34 mouse cellular contexts compared by ENCODE assay signal in the genomic region with DNA sequence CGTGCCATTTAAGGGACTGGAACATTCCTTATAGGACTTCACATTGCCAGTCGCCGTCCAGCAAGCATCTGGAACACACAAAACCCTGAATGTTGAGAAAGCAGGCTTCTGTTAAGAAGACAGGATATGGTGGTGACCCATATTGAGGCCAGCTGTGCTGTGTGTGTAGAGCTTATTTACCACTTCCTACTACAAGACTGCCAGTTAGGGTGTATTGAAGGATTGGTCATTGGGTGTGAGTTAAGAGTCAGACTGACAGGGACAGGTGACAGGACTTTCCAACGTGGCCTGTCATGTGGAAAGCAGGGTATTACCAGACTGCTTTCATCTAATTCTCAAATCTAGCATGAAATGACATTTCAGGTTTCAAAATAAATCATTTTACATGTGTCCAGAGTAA. TPM values are rescaled to one million over a fixed set of nuclear protein-coding genes. Genes with fewer than 3 reads are reported as not detected.
A peak's percentile ranks its signal among the peaks of the same experiment; 100 is the strongest.
DNase-seq lines count a peak whose midpoint lies in the region; ATAC-seq lines count a peak whose summit lies in the region.
"Had no signal": no experiment of that assay in that cellular context is flagged by ENCODE, and none has a peak within 500 bp of the region (broad histone marks: within the 10 kb centered on the region; RNA-seq: fewer than 3 reads in every experiment).

No protein-coding gene starts in this region.

- no peaks in the 10 kb centered on the region for H3K4me1 ChIP-seq in intestine, embryonic 15.5 days (replicated peaks)
- H3K4me1 ChIP-seq: forebrain, embryonic 15.5 days; hindbrain, embryonic 13.5 days; limb, embryonic 13.5 days; liver, embryonic 12.5 days; megakaryocyte, embryonic 14.5 days; midbrain, embryonic 15.5 days; neural tube, embryonic 15.5 days had no signal

- H3K9me3 ChIP-seq in intestine, embryonic 15.5 days = no peaks in the 10 kb centered on the region
- H3K9me3 ChIP-seq: forebrain, embryonic 15.5 days; hindbrain, embryonic 13.5 days; limb, embryonic 13.5 days; liver, embryonic 12.5 days; megakaryocyte, embryonic 14.5 days; midbrain, embryonic 15.5 days; neural tube, embryonic 15.5 days had no signal

- peak; percentile 35 for DNase-seq in 416B (ENCODE audit: low read depth)
- no peak for DNase-seq in cerebellum, adult 18-20 months
- DNase-seq in cerebellum, adult 11-12 months = no peak
- DNase-seq: adrenal gland, adult 2 months; cerebellum, adult 8-10 months; cerebellum, postnatal 36 days; gastrocnemius, postnatal 25 days; heart, adult 2 months; heart, postnatal 36 days; kidney, postnatal 36 days; layer of hippocampus, postnatal 36 days; lung, adult 18-20 months; lung, postnatal 14 days had no signal

- 79% methylated on average over 4 of the region's 4 CpGs for WGBS in intestine, embryonic 15.5 days

- no peaks in the 10 kb centered on the region for H3K36me3 ChIP-seq in intestine, embryonic 15.5 days
- H3K36me3 ChIP-seq: forebrain, embryonic 15.5 days; hindbrain, embryonic 13.5 days; limb, embryonic 13.5 days; liver, embryonic 12.5 days; midbrain, embryonic 15.5 days; neural tube, embryonic 15.5 days had no signal

- peak; percentile 78 for ATAC-seq in CD4-positive, CD25-positive, alpha-beta regulatory T cell, adult 4 months
- ATAC-seq in inflammation-experienced regulatory T-cells, adult 6 months = peak; percentile 80
- 0 out of 2 replicates have a peak, but pooled peaks have one; percentile 6 for ATAC-seq in neutrophil, adult 5-6 weeks (ENCODE audit: extremely low read depth, insufficient number of reproducible peaks, low FRiP score, poor library complexity, severe bottlenecking)
- no peak for ATAC-seq in erythroid progenitor cell, adult 5-6 weeks (replicated peaks; ENCODE audit: low FRiP score, poor library complexity, severe bottlenecking)
- ATAC-seq in intestine, embryonic 15.5 days = no peak
- ATAC-seq: forebrain, embryonic 15.5 days; liver, embryonic 12.5 days; midbrain, embryonic 15.5 days had no signal

- H3K4me3 ChIP-seq in intestine, embryonic 15.5 days (replicated peaks) = no peak overlapping the region
- H3K4me3 ChIP-seq: forebrain, embryonic 15.5 days; heart, adult 2 months; hindbrain, embryonic 13.5 days; limb, embryonic 13.5 days; liver, embryonic 12.5 days; megakaryocyte, embryonic 14.5 days; midbrain, embryonic 15.5 days; neural tube, embryonic 15.5 days had no signal

- no peaks in the 10 kb centered on the region for H3K27me3 ChIP-seq in intestine, embryonic 15.5 days (replicated peaks)
- H3K27me3 ChIP-seq: forebrain, embryonic 15.5 days; hindbrain, embryonic 13.5 days; limb, embryonic 13.5 days; liver, embryonic 12.5 days; megakaryocyte, embryonic 14.5 days; midbrain, embryonic 15.5 days; neural tube, embryonic 15.5 days had no signal

- no peak overlapping the region for H3K27ac ChIP-seq in intestine, embryonic 15.5 days
- H3K27ac ChIP-seq: forebrain, embryonic 15.5 days; heart, adult 2 months; hindbrain, embryonic 13.5 days; limb, embryonic 13.5 days; liver, embryonic 12.5 days; midbrain, embryonic 15.5 days; neural tube, embryonic 15.5 days had no signal

- no peak overlapping the region for H3K9ac ChIP-seq in intestine, embryonic 15.5 days
- H3K9ac ChIP-seq: forebrain, embryonic 15.5 days; hindbrain, embryonic 13.5 days; limb, embryonic 13.5 days; liver, embryonic 12.5 days; midbrain, embryonic 15.5 days; neural tube, embryonic 15.5 days had no signal

- H3K4me2 ChIP-seq in intestine, embryonic 15.5 days (replicated peaks) = no peak overlapping the region
- H3K4me2 ChIP-seq: forebrain, embryonic 15.5 days; hindbrain, embryonic 13.5 days; limb, embryonic 13.5 days; liver, embryonic 12.5 days; midbrain, embryonic 15.5 days; neural tube, embryonic 15.5 days had no signal

RNA-seq across cellular contexts. Expression of a gene that starts 1.8 kb away (rescaled TPM):
- polyA plus RNA-seq in CD4-positive, CD25-positive, alpha-beta regulatory T cell, adult 4 months (2017; shearing (Covaris generic)) = under 1 TPM in 1 of 2 experiments, not detected in 1; 0.31 TPM
- under 1 TPM in 1 of 3 experiments, not detected in 2; 0.20 TPM for polyA plus RNA-seq in inflammation-experienced regulatory T-cells, adult 6 months (2017; shearing (Covaris generic))
- total RNA-seq in neutrophil, adult 5-6 weeks (2017) = not detected in 2 replicates
- total RNA-seq in erythroid progenitor cell, adult 5-6 weeks (2015; ENCODE audit: low replicate concordance) = not detected in 2 replicates
- not detected in 2 replicates for total RNA-seq in erythroid progenitor cell, adult 5-6 weeks (2017; ENCODE audit: low replicate concordance)
- polyA plus RNA-seq in intestine, embryonic 15.5 days (2015; fragmentation: Nextera tagmentation; extraction: Ambion mirVana) = not detected in 2 replicates
- total RNA-seq: adrenal gland, adult 2 months; ES-E14; gastrocnemius, postnatal 25 days; heart, adult 2 months; heart, postnatal 36 days; layer of hippocampus, adult 8-10 months; layer of hippocampus, postnatal 36 days; left cerebral cortex, postnatal 10 days had no signal
- polyA plus RNA-seq: adrenal gland, adult 2 months; embryonic facial prominence, embryonic 14.5 days; forebrain, embryonic 15.5 days; heart, adult 2 months; heart, embryonic 14.5 days; hindbrain, embryonic 13.5 days; intestine, embryonic 14.5 days; kidney, embryonic 14.5 days; limb, embryonic 13.5 days; liver, embryonic 12.5 days; midbrain, embryonic 15.5 days; neural tube, embryonic 15.5 days; small intestine, adult 2 months; stomach, embryonic 16.5 days had no signal

RNA-seq across cellular contexts. Expression of a gene that starts 12.8 kb away (rescaled TPM):
- under 1 TPM; 0.37 to 0.63 TPM for polyA plus RNA-seq in CD4-positive, CD25-positive, alpha-beta regulatory T cell, adult 4 months (2017; shearing (Covaris generic))
- polyA plus RNA-seq in inflammation-experienced regulatory T-cells, adult 6 months (2017; shearing (Covaris generic)) = 1 to 10 TPM in 2 of 3 experiments, under 1 TPM in 1; 0.42 to 1.2 (median 1.0) TPM
- total RNA-seq in neutrophil, adult 5-6 weeks (2017) = not detected in 2 replicates
- not detected in 2 replicates for total RNA-seq in erythroid progenitor cell, adult 5-6 weeks (2015; ENCODE audit: low replicate concordance)
- not detected in 2 replicates for total RNA-seq in erythroid progenitor cell, adult 5-6 weeks (2017; ENCODE audit: low replicate concordance)
- not detected in 2 replicates for polyA plus RNA-seq in intestine, embryonic 15.5 days (2015; fragmentation: Nextera tagmentation; extraction: Ambion mirVana)
- total RNA-seq: adrenal gland, adult 2 months; ES-E14; gastrocnemius, postnatal 25 days; heart, adult 2 months; heart, postnatal 36 days; layer of hippocampus, adult 8-10 months; layer of hippocampus, postnatal 36 days; left cerebral cortex, postnatal 10 days had no signal
- polyA plus RNA-seq: adrenal gland, adult 2 months; embryonic facial prominence, embryonic 14.5 days; forebrain, embryonic 15.5 days; heart, adult 2 months; heart, embryonic 14.5 days; hindbrain, embryonic 13.5 days; intestine, embryonic 14.5 days; kidney, embryonic 14.5 days; limb, embryonic 13.5 days; liver, embryonic 12.5 days; midbrain, embryonic 15.5 days; neural tube, embryonic 15.5 days; stomach, embryonic 16.5 days had no signal

RNA-seq across cellular contexts. Expression of a gene that starts 28.4 kb away (rescaled TPM):
- polyA plus RNA-seq in CD4-positive, CD25-positive, alpha-beta regulatory T cell, adult 4 months (2017; shearing (Covaris generic)) = not detected
- polyA plus RNA-seq in inflammation-experienced regulatory T-cells, adult 6 months (2017; shearing (Covaris generic)) = not detected
- total RNA-seq in neutrophil, adult 5-6 weeks (2017) = not detected in 2 replicates
- total RNA-seq in erythroid progenitor cell, adult 5-6 weeks (2015; ENCODE audit: low replicate concordance) = not detected in 2 replicates
- total RNA-seq in erythroid progenitor cell, adult 5-6 weeks (2017; ENCODE audit: low replicate concordance) = not detected in 2 replicates
- not detected in 2 replicates for polyA plus RNA-seq in intestine, embryonic 15.5 days (2015; fragmentation: Nextera tagmentation; extraction: Ambion mirVana)
- total RNA-seq: adrenal gland, adult 2 months; ES-E14; gastrocnemius, postnatal 25 days; heart, adult 2 months; heart, postnatal 36 days; layer of hippocampus, adult 8-10 months; layer of hippocampus, postnatal 36 days; left cerebral cortex, postnatal 10 days had no signal
- polyA plus RNA-seq: adrenal gland, adult 2 months; embryonic facial prominence, embryonic 14.5 days; forebrain, embryonic 15.5 days; heart, adult 2 months; heart, embryonic 14.5 days; hindbrain, embryonic 13.5 days; intestine, embryonic 14.5 days; kidney, embryonic 14.5 days; limb, embryonic 13.5 days; liver, embryonic 12.5 days; midbrain, embryonic 15.5 days; neural tube, embryonic 15.5 days; small intestine, adult 2 months; stomach, embryonic 16.5 days had no signal

RNA-seq across cellular contexts. Expression of a gene that starts 40.5 kb away (rescaled TPM):
- polyA plus RNA-seq in CD4-positive, CD25-positive, alpha-beta regulatory T cell, adult 4 months (2017; shearing (Covaris generic)) = not detected
- polyA plus RNA-seq in inflammation-experienced regulatory T-cells, adult 6 months (2017; shearing (Covaris generic)) = under 1 TPM in 2 of 3 experiments, not detected in 1; 0.23 to 0.35 TPM
- 0.37 TPM in 1 of 2 replicates, not detected in the other for total RNA-seq in neutrophil, adult 5-6 weeks (2017)
- total RNA-seq in erythroid progenitor cell, adult 5-6 weeks (2015; ENCODE audit: low replicate concordance) = not detected in 2 replicates
- total RNA-seq in erythroid progenitor cell, adult 5-6 weeks (2017; ENCODE audit: low replicate concordance) = not detected in 2 replicates
- polyA plus RNA-seq in intestine, embryonic 15.5 days (2015; fragmentation: Nextera tagmentation; extraction: Ambion mirVana) = not detected in 2 replicates
- total RNA-seq: adrenal gland, adult 2 months; ES-E14; gastrocnemius, postnatal 25 days; heart, adult 2 months; heart, postnatal 36 days; layer of hippocampus, adult 8-10 months; layer of hippocampus, postnatal 36 days; left cerebral cortex, postnatal 10 days had no signal
- polyA plus RNA-seq: adrenal gland, adult 2 months; embryonic facial prominence, embryonic 14.5 days; forebrain, embryonic 15.5 days; heart, adult 2 months; heart, embryonic 14.5 days; hindbrain, embryonic 13.5 days; intestine, embryonic 14.5 days; kidney, embryonic 14.5 days; limb, embryonic 13.5 days; liver, embryonic 12.5 days; midbrain, embryonic 15.5 days; neural tube, embryonic 15.5 days; small intestine, adult 2 months; stomach, embryonic 16.5 days had no signal

RNA-seq across cellular contexts. Expression of a gene that starts 47.1 kb away (rescaled TPM):
- not detected for polyA plus RNA-seq in CD4-positive, CD25-positive, alpha-beta regulatory T cell, adult 4 months (2017; shearing (Covaris generic))
- polyA plus RNA-seq in inflammation-experienced regulatory T-cells, adult 6 months (2017; shearing (Covaris generic)) = not detected
- not detected in 2 replicates for total RNA-seq in neutrophil, adult 5-6 weeks (2017)
- not detected in 2 replicates for total RNA-seq in erythroid progenitor cell, adult 5-6 weeks (2015; ENCODE audit: low replicate concordance)
- not detected in 2 replicates for total RNA-seq in erythroid progenitor cell, adult 5-6 weeks (2017; ENCODE audit: low replicate concordance)
- polyA plus RNA-seq in intestine, embryonic 15.5 days (2015; fragmentation: Nextera tagmentation; extraction: Ambion mirVana) = not detected in 2 replicates
- total RNA-seq: adrenal gland, adult 2 months; ES-E14; gastrocnemius, postnatal 25 days; heart, adult 2 months; heart, postnatal 36 days; layer of hippocampus, adult 8-10 months; layer of hippocampus, postnatal 36 days; left cerebral cortex, postnatal 10 days had no signal
- polyA plus RNA-seq: adrenal gland, adult 2 months; embryonic facial prominence, embryonic 14.5 days; forebrain, embryonic 15.5 days; heart, adult 2 months; heart, embryonic 14.5 days; hindbrain, embryonic 13.5 days; intestine, embryonic 14.5 days; kidney, embryonic 14.5 days; limb, embryonic 13.5 days; liver, embryonic 12.5 days; midbrain, embryonic 15.5 days; neural tube, embryonic 15.5 days; small intestine, adult 2 months; stomach, embryonic 16.5 days had no signal

Comparison
In these comparisons a context has a peak if more than half of its experiments do, and no peak if none do; other contexts are left out.
1. ATAC-seq: peak in CD4-positive, CD25-positive, alpha-beta regulatory T cell, adult 4 months (single experiment), inflammation-experienced regulatory T-cells, adult 6 months (single experiment) and neutrophil, adult 5-6 weeks (single experiment); none in erythroid progenitor cell, adult 5-6 weeks (single experiment) and intestine, embryonic 15.5 days (single experiment).